Mouse (Mus musculus): ENCODE results near the gene Olfr957. TPM values are rescaled to one million over a fixed set of nuclear protein-coding genes. Genes with fewer than 3 reads are reported as not detected.

The Olfr957 gene
- not detected for total RNA-seq (2023)

DNA sequence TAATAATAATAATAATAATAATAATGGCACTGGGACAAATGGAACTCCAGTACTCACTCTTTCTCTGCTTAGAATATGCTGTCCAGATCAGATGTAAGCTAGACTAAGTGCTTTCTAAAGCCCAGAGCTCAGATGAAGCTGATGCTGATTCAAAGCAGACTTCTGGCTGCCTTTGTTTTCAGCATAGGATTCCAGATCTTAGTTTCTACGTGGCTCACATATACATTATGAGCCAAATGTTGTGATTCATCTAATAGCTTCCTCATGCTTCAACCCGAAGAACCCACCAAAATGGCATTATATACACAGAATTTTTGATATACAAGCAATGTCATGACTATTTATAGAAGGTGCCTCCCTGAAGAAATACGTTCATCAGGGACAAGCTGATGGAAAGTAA, at the start of gene Olfr957:
Olfr957 (minus strand) TSS at position 279 of the 400 bp plus-strand sequence.

DNA sequence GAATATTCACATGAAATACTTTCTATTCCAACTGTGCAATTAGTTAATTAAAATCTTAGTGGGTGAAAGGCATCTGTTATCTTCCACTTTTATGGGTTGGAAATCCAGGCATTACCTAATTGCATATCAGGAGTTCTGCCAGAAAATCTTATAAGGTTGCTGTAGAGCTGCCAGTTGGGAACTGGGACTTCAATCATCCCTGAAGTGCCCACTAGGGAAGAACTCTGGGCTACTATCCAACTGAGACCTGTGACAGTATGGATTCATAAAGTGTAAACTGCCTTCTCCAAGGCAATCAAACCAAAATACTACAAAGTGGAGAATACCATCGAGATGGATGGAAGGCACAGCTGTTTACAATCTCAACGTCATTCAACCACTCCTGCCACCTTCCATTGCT, 38.3 kb upstream of the Olfr957 start, which contains the start of gene Olfr958:
Olfr958 (minus strand) TSS at position 109 of the 400 bp plus-strand sequence.

DNA sequence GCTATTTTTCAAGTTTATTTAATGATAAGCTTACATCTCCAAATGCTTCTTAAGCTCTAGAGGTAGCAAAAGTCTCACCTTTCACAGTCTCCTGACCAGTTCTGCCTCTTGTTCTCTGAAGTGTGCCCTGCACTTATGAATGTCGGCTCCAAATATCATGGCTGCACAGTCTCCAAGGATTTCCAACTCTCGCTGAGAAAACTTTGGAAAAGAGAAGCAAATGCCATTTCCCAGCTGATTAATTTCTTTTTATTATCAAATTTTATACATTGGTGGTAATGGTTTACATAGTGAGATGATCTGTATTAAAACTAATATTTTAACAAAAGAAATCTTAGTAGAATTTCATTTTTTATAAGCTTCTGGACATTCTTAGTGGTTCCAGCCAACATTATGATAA, 21.7 kb downstream of the Olfr957 start, which contains the start of gene Olfr44:
Olfr44 (minus strand) TSS at position 101 of the 400 bp plus-strand sequence.

DNA sequence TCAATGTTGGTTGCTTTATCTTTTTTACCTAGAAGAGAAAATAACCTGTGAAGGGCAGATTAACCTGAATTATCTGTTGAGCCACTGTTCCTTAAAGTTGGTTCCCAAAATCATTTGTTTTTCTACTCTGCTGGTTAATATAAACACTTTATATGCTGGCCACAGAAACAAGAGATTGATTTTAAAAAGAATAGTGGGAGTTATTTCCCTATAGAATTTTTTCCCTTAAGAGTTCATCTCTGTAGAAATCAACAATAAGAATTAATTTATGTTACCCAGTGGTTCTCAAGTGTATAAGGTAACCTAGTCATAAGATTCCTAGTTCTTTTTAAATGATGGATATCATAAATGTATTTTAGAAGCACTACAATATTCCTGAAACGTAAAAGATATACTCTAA, 43.8 kb downstream of the Olfr957 start, which contains the start of gene Olfr955:
Olfr955 (minus strand) TSS at position 101 of the 400 bp plus-strand sequence.

Other genes starting within 250 kb of the Olfr957 start
- gene Olfr945, start 239.0 kb downstream of the Olfr957 start, total RNA-seq (2023) = not detected
- gene Olfr948, start 189.8 kb downstream of the Olfr957 start, total RNA-seq (2023) = not detected
- not detected for gene Olfr951, start 128.4 kb downstream of the Olfr957 start, total RNA-seq (2023)
- not detected for gene Olfr952, start 88.7 kb downstream of the Olfr957 start, total RNA-seq (2023)
- gene Olfr954, start 59.1 kb downstream of the Olfr957 start, total RNA-seq (2023) = not detected
- gene Olfr955, start 43.9 kb downstream of the Olfr957 start, total RNA-seq (2023) = not detected
- not detected for gene Olfr44, start 21.8 kb downstream of the Olfr957 start, total RNA-seq (2023)
- not detected for gene Olfr958, start 38.2 kb upstream of the Olfr957 start, total RNA-seq (2023)
- not detected for gene Olfr959, start 59.8 kb upstream of the Olfr957 start, total RNA-seq (2023)
- not detected for gene AW551984, start 88.6 kb upstream of the Olfr957 start, total RNA-seq (2023)
- not detected for gene Olfr148, start 94.8 kb upstream of the Olfr957 start, total RNA-seq (2023)
- gene Olfr960, start 105.6 kb upstream of the Olfr957 start, total RNA-seq (2023) = not detected
- not detected for gene Olfr961, start 129.3 kb upstream of the Olfr957 start, total RNA-seq (2023)
- not detected for gene Olfr963, start 151.4 kb upstream of the Olfr957 start, total RNA-seq (2023)
- gene Olfr149, start 191.3 kb upstream of the Olfr957 start, total RNA-seq (2023) = not detected
- not detected for gene Olfr965, start 195.5 kb upstream of the Olfr957 start, total RNA-seq (2023)
- gene Olfr150, start 215.2 kb upstream of the Olfr957 start, total RNA-seq (2023) = not detected
- gene Olfr967, start 230.4 kb upstream of the Olfr957 start, total RNA-seq (2023) = not detected